Mouse (Mus musculus): ENCODE data around the gene Akt3. TPM values are rescaled to one million over a fixed set of nuclear protein-coding genes. Genes with fewer than 3 reads are reported as not detected.

Gene Akt3
- polyA plus RNA-seq, 1 experiment from 2014 or later, result 28.9 TPM

GRCm38 (mm10) chr1:177126674-177127073 lies 131.3 kb downstream of the Akt3 start:
- H3K9ac ChIP-seq (ENCODE audit: low read depth, low read length), result no peak overlapping the region
- no peaks in the 10 kb centered on the region; the same call in 1 of the 2 replicates for H3K36me3 ChIP-seq (ENCODE audit: control insufficient read depth, insufficient read depth, low read length)
- H3K4me3 ChIP-seq (ENCODE audit: low read depth, low read length), result no peak overlapping the region
- H3K9me3 ChIP-seq (ENCODE audit: control insufficient read depth, low read length), result no peaks in the 10 kb centered on the region
- WGBS, result 91% methylated on average over 8 of the region's 8 CpGs
- H3K27ac ChIP-seq (ENCODE audit: low read depth, low read length), result no peak overlapping the region
- no peaks in the 10 kb centered on the region for H3K4me1 ChIP-seq (replicated peaks; ENCODE audit: control insufficient read depth, insufficient read depth, low read length)
- no peak overlapping the region for H3K4me2 ChIP-seq (replicated peaks; ENCODE audit: low read depth, low read length)
- ATAC-seq (ENCODE audit: low FRiP score), result no peak
- H3K27me3 ChIP-seq (ENCODE audit: control insufficient read depth, insufficient read depth, low read length), result no peaks in the 10 kb centered on the region
- DNase-seq (ENCODE audit: low spot score), result no peak

GRCm38 (mm10) chr1:177110665-177111271 lies 147.2 kb downstream of the Akt3 start:
- no peak overlapping the region for H3K9ac ChIP-seq (ENCODE audit: low read depth, low read length)
- H3K4me1 ChIP-seq (replicated peaks; ENCODE audit: control insufficient read depth, insufficient read depth, low read length), result no peaks in the 10 kb centered on the region
- H3K9me3 ChIP-seq (ENCODE audit: control insufficient read depth, low read length), result no peaks in the 10 kb centered on the region
- DNase-seq (ENCODE audit: low spot score), result no peak
- no peak overlapping the region for H3K27ac ChIP-seq (ENCODE audit: low read depth, low read length)
- WGBS, result 96% methylated on average over 2 of the region's 2 CpGs
- H3K36me3 ChIP-seq (ENCODE audit: control insufficient read depth, insufficient read depth, low read length), result no peaks in the 10 kb centered on the region
- H3K27me3 ChIP-seq (ENCODE audit: control insufficient read depth, insufficient read depth, low read length), result no peaks in the 10 kb centered on the region
- no peak overlapping the region for H3K4me2 ChIP-seq (replicated peaks; ENCODE audit: low read depth, low read length)
- ATAC-seq (ENCODE audit: low FRiP score), result no peak
- H3K4me3 ChIP-seq (ENCODE audit: low read depth, low read length), result no peak overlapping the region

GRCm38 (mm10) chr1:177090465-177090864 lies 167.5 kb downstream of the Akt3 start:
- Histone ChIP-seq H3K9me3 (ENCODE audit: control insufficient read depth, low read length) (no peaks in the 10 kb centered on the region), H3K27ac (ENCODE audit: low read depth, low read length) (no peak overlapping the region), H3K4me3 (ENCODE audit: low read depth, low read length) (no peak overlapping the region), H3K4me1 (replicated peaks; ENCODE audit: control insufficient read depth, insufficient read depth, low read length) (no peaks in the 10 kb centered on the region), H3K27me3 (ENCODE audit: control insufficient read depth, insufficient read depth, low read length) (no peaks in the 10 kb centered on the region), H3K4me2 (replicated peaks; ENCODE audit: low read depth, low read length) (no peak overlapping the region), H3K9ac (ENCODE audit: low read depth, low read length) (no peak overlapping the region), H3K36me3 (ENCODE audit: control insufficient read depth, insufficient read depth, low read length) (no peaks in the 10 kb centered on the region)
- no peak for DNase-seq (ENCODE audit: low spot score)
- WGBS, result 95% methylated on average over 5 of the region's 5 CpGs
- ATAC-seq (ENCODE audit: low FRiP score), result no peak

GRCm38 (mm10) chr1:177089515-177089914 lies 168.5 kb downstream of the Akt3 start:
- DNase-seq (ENCODE audit: low spot score), result no peak
- H3K27me3 ChIP-seq (ENCODE audit: control insufficient read depth, insufficient read depth, low read length), result no peaks in the 10 kb centered on the region
- H3K4me2 ChIP-seq (replicated peaks; ENCODE audit: low read depth, low read length), result no peak overlapping the region
- H3K9ac ChIP-seq (ENCODE audit: low read depth, low read length), result no peak overlapping the region
- H3K9me3 ChIP-seq (ENCODE audit: control insufficient read depth, low read length), result no peaks in the 10 kb centered on the region
- peak; percentile 59; the same call in 1 of the 2 replicates for ATAC-seq (ENCODE audit: low FRiP score)
- no peak overlapping the region for H3K4me3 ChIP-seq (ENCODE audit: low read depth, low read length)
- no peaks in the 10 kb centered on the region for H3K36me3 ChIP-seq (ENCODE audit: control insufficient read depth, insufficient read depth, low read length)
- WGBS, result 67% methylated on average over 3 of the region's 3 CpGs
- no peaks in the 10 kb centered on the region for H3K4me1 ChIP-seq (replicated peaks; ENCODE audit: control insufficient read depth, insufficient read depth, low read length)
- no peak overlapping the region for H3K27ac ChIP-seq (ENCODE audit: low read depth, low read length)

GRCm38 (mm10) chr1:177089048-177089447 lies 169.0 kb downstream of the Akt3 start:
- Histone ChIP-seq H3K27me3 (ENCODE audit: control insufficient read depth, insufficient read depth, low read length) (no peaks in the 10 kb centered on the region), H3K9ac (ENCODE audit: low read depth, low read length) (no peak overlapping the region), H3K4me3 (ENCODE audit: low read depth, low read length) (no peak overlapping the region), H3K4me1 (replicated peaks; ENCODE audit: control insufficient read depth, insufficient read depth, low read length) (no peaks in the 10 kb centered on the region), H3K36me3 (ENCODE audit: control insufficient read depth, insufficient read depth, low read length) (no peaks in the 10 kb centered on the region), H3K9me3 (ENCODE audit: control insufficient read depth, low read length) (no peaks in the 10 kb centered on the region), H3K27ac (ENCODE audit: low read depth, low read length) (no peak overlapping the region), H3K4me2 (replicated peaks; ENCODE audit: low read depth, low read length) (no peak overlapping the region)
- no peak for DNase-seq (ENCODE audit: low spot score)
- 89% methylated on average over 4 of the region's 4 CpGs for WGBS
- ATAC-seq (ENCODE audit: low FRiP score), result no peak

GRCm38 (mm10) chr1:177081957-177082645 lies 175.9 kb downstream of the Akt3 start:
- no peaks in the 10 kb centered on the region for H3K4me1 ChIP-seq (replicated peaks; ENCODE audit: control insufficient read depth, insufficient read depth, low read length)
- no peak for DNase-seq (ENCODE audit: low spot score)
- no peak overlapping the region for H3K4me3 ChIP-seq (ENCODE audit: low read depth, low read length)
- no peak overlapping the region for H3K27ac ChIP-seq (ENCODE audit: low read depth, low read length)
- no peaks in the 10 kb centered on the region for H3K9me3 ChIP-seq (ENCODE audit: control insufficient read depth, low read length)
- no peak overlapping the region for H3K9ac ChIP-seq (ENCODE audit: low read depth, low read length)
- H3K36me3 ChIP-seq (ENCODE audit: control insufficient read depth, insufficient read depth, low read length), result no peaks in the 10 kb centered on the region
- WGBS, result 86% methylated on average over 1 of the region's 1 CpGs
- no peak overlapping the region for H3K4me2 ChIP-seq (replicated peaks; ENCODE audit: low read depth, low read length)
- no peaks in the 10 kb centered on the region for H3K27me3 ChIP-seq (ENCODE audit: control insufficient read depth, insufficient read depth, low read length)
- ATAC-seq (ENCODE audit: low FRiP score), result no peak

GRCm38 (mm10) chr1:177069161-177069560 lies 188.8 kb downstream of the Akt3 start:
- Histone ChIP-seq H3K4me1 (replicated peaks; ENCODE audit: control insufficient read depth, insufficient read depth, low read length) (no peaks in the 10 kb centered on the region), H3K27me3 (ENCODE audit: control insufficient read depth, insufficient read depth, low read length) (no peaks in the 10 kb centered on the region), H3K36me3 (ENCODE audit: control insufficient read depth, insufficient read depth, low read length) (no peaks in the 10 kb centered on the region), H3K27ac (ENCODE audit: low read depth, low read length) (no peak overlapping the region), H3K4me2 (replicated peaks; ENCODE audit: low read depth, low read length) (no peak overlapping the region), H3K4me3 (ENCODE audit: low read depth, low read length) (no peak overlapping the region), H3K9ac (ENCODE audit: low read depth, low read length) (no peak overlapping the region), H3K9me3 (ENCODE audit: control insufficient read depth, low read length) (no peaks in the 10 kb centered on the region)
- DNase-seq (ENCODE audit: low spot score) (no peak), ATAC-seq (ENCODE audit: low FRiP score) (no peak)
- 91% methylated on average over 2 of the region's 2 CpGs for WGBS

GRCm38 (mm10) chr1:177067123-177067646 lies 190.8 kb downstream of the Akt3 start:
- 86% methylated on average over 8 of the region's 8 CpGs for WGBS
- no peak for ATAC-seq (ENCODE audit: low FRiP score)
- H3K36me3 ChIP-seq (ENCODE audit: control insufficient read depth, insufficient read depth, low read length), result no peaks in the 10 kb centered on the region
- no peak overlapping the region for H3K9ac ChIP-seq (ENCODE audit: low read depth, low read length)
- no peak overlapping the region for H3K4me2 ChIP-seq (replicated peaks; ENCODE audit: low read depth, low read length)
- H3K4me3 ChIP-seq (ENCODE audit: low read depth, low read length), result no peak overlapping the region
- no peak for DNase-seq (ENCODE audit: low spot score)
- no peaks in the 10 kb centered on the region for H3K9me3 ChIP-seq (ENCODE audit: control insufficient read depth, low read length)
- no peaks in the 10 kb centered on the region for H3K27me3 ChIP-seq (ENCODE audit: control insufficient read depth, insufficient read depth, low read length)
- no peak overlapping the region for H3K27ac ChIP-seq (ENCODE audit: low read depth, low read length)
- no peaks in the 10 kb centered on the region for H3K4me1 ChIP-seq (replicated peaks; ENCODE audit: control insufficient read depth, insufficient read depth, low read length)

GRCm38 (mm10) chr1:177065732-177066131 lies 192.3 kb downstream of the Akt3 start:
- DNase-seq (ENCODE audit: low spot score) (no peak), ATAC-seq (ENCODE audit: low FRiP score) (no peak)
- Histone ChIP-seq H3K4me3 (ENCODE audit: low read depth, low read length) (no peak overlapping the region), H3K4me2 (replicated peaks; ENCODE audit: low read depth, low read length) (no peak overlapping the region), H3K9me3 (ENCODE audit: control insufficient read depth, low read length) (no peaks in the 10 kb centered on the region), H3K4me1 (replicated peaks; ENCODE audit: control insufficient read depth, insufficient read depth, low read length) (no peaks in the 10 kb centered on the region), H3K36me3 (ENCODE audit: control insufficient read depth, insufficient read depth, low read length) (no peaks in the 10 kb centered on the region), H3K27me3 (ENCODE audit: control insufficient read depth, insufficient read depth, low read length) (no peaks in the 10 kb centered on the region), H3K27ac (ENCODE audit: low read depth, low read length) (no peak overlapping the region), H3K9ac (ENCODE audit: low read depth, low read length) (no peak overlapping the region)

All from hindbrain, embryonic 11.5 days (tissue).